Mouse (Mus musculus) neutrophil, adult 5-6 weeks (primary cell): ENCODE results near the gene Atf6b. TPM values are rescaled to one million over a fixed set of nuclear protein-coding genes. Genes with fewer than 3 reads are reported as not detected.

Experiments used
- ATAC-seq: fragments of 151-379, 151-347 bp; 2 replicates; pipeline ENCODE4 v1.8.0; 2017; ENCODE audit warnings: mild to moderate bottlenecking, moderate TSS enrichment; ENCODE audit not compliant: insufficient number of reproducible peaks, poor library complexity, low FRiP score, severe bottlenecking; ENCODE audit errors: extremely low read depth
- total RNA-seq: library from RNA; stranded (forward); fragments of 200-1000 nt; gene quantifications from 2 replicates; pipeline ENCODE4 v1.2.3, GENCODE M21; 2017

Atf6b gene
- 26.9 and 27.4 TPM in 2 replicates for total RNA-seq

GRCm38 (mm10) chr17:34646906-34647787, at the start of gene Atf6b:
Gene Atf6b, plus strand, starts transcription at chr17:34647146.
- peak; percentile 85 for ATAC-seq

- ATAC-seq = no peak
These were observed 49.3 kb upstream of the Atf6b start, which contains the start of gene Ager for GRCm38 (mm10) chr17:34597566-34598095. Gene Ager, plus strand, starts transcription at chr17:34597862.

GRCm38 (mm10) chr17:34599891-34600290, 47.1 kb upstream of the Atf6b start:
- ATAC-seq = no peak

DNA sequence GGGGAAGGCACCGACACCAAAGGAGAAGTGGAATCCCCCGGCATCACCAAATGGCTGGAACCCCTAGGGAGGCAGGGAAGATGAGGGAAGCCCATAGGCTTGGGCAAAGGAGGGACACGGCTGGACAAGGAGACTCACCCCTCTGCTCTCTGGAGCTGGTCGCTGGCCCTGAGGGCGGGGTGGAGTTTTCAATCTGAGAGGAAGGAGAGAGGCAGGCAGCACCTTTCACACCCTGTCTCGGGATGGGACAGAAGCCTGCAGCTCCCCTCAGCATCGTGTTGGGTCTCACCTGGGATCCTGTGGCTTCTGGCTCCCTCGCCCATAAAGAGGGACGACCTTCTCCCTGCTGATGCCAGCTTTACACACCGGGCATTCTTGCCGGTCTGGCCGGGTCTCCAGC, 45.1 kb upstream of the Atf6b start:
- no peak for ATAC-seq

DNA sequence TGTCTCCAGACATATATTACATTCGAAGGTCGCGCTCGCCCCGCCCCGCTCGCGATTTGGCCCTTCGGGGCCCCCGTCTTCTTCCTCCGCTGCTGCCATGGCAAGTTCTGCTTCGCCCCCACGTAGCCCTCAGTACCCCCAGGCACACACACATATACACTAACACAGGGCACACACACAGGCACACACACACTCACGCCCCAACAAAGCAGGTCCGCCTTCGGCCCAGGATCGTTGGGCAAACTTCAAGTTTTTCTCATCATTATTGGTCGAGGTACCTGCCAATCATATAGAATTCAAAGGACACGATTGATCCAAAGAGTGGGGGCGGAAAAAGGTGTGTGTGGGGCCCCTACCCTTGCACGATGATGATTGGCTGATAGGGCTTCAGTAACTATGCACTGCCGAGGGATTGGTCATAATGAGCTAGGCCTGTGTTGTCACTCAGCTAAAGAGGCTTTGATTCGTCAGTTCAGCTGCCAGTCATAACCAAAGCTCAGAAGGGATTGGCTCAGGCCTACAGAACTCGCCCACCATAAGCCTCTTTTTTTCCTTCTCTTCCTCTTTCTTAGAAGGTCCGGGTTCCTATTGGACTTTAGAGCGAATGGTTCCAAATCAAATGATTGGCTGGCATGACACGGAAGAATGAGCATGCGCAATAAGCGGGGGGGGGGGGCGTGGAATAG, 43.4 kb upstream of the Atf6b start, which contains the start of gene Rnf5:
Gene Rnf5 (minus strand): TSS at position 316 of the 686 bp plus-strand sequence.
- peak; percentile 79 for ATAC-seq

DNA sequence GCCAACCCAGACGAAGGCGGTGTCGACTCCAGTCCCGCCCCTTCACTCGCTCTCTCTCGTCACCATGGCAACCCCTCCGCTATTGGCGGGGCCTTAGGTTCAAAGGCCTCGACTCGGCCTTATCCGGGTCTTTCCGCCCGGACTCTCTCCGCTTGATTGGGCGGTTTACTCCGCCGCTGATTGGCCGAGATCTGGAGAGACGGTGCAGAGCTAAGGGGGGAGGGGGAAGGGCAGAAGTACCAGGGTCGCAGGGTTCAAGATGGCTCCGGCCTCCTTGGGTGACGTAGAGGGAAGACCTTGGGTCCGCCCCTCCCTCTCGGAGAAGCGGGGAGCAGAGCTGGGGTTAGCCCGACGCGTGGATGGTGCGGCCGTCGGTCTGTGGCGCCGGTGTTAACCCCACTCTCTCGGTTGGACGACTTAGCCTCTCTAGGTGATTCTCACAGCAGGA, 42.9 kb upstream of the Atf6b start, which contains the start of gene Agpat1:
Gene Agpat1 (plus strand): TSS at position 202 of the 448 bp plus-strand sequence.
- peak; percentile 66 for ATAC-seq

- ATAC-seq = no peak
These were observed 42.3 kb upstream of the Atf6b start for GRCm38 (mm10) chr17:34604511-34605237.

GRCm38 (mm10) chr17:34605609-34606008, 41.3 kb upstream of the Atf6b start:
- ATAC-seq = peak; percentile 17; the same call in 1 of the 2 replicates

DNA sequence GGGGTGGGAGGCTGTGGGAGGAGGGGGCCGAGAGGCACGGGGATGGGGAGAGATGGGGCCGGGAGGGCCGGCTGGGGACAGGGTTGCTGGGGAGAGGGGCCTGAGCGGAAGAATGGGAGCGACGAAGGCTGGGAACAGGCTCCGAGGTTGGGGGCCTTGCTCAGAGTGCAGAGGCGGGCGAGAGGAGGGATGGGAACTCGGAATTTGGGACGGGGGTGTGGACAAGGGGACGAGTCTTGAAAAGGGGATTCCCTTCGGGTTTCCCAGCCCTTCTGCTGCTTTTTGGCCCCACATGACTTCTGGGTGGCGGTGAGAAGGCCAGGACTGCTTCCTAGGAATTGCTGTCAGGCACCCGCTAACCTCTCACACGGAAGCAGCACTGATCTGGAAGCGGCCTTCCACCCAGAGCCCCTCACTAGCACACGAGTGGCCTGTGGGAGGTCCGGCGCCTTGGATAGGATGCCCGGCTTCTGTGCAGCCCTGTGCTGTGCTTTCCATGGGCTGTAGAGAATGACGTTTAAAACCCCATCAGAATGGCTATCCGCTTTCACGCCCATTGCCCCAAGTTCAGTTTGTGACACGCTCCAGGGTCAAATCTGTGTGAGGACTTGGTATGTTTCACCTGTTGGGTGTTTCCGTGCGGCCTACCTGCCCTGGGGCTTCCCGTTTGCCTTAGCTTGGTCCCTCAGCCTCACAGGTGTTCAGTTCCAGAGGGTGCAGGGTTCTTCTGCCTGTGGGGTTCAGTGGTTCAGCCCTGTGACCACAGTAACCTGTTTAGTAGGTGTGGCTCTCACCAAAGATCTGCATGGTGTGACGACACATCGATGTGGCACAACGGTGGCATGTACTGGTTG, 40.5 kb upstream of the Atf6b start:
- ATAC-seq = no peak

DNA sequence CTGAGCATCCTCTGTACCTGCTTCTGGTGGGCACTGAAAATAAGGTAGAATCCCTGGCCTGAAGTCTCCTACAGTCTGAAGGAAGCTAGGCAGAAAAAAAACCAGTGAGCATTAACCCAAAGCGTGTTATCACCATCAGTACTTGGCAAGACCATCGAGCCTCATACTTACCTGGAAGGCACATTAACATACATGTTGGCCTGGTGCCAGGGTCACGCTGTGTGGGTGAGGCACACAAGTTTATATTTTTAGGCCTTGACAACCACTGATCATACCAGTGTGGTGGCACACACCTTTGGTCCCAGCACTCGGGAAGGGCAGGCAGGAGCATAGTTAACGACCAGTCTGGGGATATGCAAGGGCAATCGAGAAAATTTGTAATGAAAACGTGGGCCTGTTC, 38.9 kb upstream of the Atf6b start:
- no peak for ATAC-seq

- ATAC-seq = no peak
These were observed 35.9 kb upstream of the Atf6b start for GRCm38 (mm10) chr17:34611050-34611449.

DNA sequence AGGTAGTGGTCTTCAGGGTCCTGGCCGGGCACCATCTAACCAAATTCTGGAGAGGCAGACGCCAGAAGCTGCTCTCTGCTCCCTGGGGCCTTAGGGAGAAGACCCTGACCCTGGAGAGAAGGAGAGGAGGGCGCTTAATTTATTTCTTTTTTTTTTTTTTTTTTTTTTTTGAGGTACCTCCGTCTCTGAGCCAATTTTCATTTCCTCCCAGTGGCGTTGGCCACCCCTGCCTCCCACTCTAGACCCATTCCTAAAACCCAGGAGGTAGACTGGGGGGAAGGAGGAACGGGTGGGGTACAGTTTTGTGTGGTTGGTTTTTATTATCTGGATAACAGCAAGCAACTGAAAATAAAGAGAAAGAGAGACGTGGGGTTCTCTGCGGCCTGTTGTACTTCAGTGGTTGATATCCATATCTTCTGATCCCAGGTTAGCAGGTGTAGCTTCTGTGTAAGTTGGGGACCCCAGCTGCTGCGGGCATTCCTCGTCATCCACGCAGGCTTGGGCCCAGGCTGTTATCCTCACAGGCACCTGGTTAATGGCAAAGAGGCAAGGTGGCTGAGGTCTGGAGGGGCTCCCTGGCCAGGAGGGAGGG, 33.8 kb upstream of the Atf6b start:
- no peak for ATAC-seq

DNA sequence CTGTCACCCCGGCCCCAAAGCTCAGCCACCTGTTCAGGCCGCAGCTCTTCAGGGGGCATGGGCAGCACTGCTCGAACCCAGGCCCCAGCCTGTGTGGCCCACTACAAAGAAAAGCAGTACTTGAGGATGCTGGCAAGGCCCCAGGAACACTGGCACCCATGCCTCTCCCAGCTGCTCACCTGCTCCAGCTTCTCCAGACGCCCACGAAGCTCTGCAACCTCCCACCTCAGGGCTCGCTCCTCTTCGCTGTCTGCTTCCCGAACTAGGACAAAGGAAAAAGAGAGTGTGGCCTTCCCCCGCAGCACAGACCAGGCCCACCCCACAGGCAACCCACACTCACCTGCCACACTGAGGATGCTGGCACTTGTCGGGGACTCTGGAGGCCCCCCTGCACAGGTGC, 33.1 kb upstream of the Atf6b start:
- ATAC-seq = no peak

- ATAC-seq = no peak
These were observed 31.1 kb upstream of the Atf6b start, which contains the start of gene Egfl8 for GRCm38 (mm10) chr17:34615871-34616270. Gene Egfl8, minus strand, starts transcription at chr17:34615971.

DNA sequence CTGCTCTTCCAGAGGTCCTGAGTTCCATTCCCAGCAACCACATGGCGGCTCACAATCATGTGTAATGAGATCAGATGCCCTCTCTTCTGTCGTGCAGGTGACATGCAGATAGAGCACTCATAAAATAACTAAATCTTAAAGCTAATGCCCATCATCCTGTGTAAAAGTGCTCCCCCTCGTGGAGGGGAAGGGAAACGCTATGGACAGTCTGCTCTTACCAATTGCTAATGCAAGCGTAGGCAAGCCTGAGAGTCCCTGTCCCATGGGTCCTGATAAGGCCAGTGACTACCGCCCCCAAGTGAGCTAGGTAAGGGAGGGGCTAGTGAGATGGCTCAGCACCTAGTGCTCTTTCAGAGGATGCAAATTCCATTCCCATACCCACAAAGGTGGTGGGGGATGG, 27.9 kb upstream of the Atf6b start:
- peak; percentile 80 for ATAC-seq

- no peak for ATAC-seq
These were observed 25.9 kb upstream of the Atf6b start for GRCm38 (mm10) chr17:34621006-34621405.

DNA sequence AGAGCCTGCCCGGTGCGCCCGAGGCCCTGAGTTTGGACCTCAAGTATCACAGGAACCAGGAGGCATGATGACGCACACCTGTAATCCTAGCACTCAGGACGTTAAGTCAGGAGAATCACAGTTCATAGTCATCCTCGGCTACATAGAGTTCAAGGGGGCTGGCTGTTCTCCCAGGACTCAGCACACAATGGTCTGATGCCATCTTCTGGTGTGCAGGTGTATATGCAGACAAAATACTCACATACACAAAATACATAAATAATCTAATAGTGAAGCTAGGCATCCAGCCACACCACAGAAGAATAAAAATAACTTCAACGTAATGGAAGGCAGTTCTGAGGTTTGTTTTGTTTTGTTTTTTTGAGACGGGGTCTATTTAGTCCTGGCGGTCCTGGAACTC, 23.8 kb upstream of the Atf6b start:
- no peak for ATAC-seq

DNA sequence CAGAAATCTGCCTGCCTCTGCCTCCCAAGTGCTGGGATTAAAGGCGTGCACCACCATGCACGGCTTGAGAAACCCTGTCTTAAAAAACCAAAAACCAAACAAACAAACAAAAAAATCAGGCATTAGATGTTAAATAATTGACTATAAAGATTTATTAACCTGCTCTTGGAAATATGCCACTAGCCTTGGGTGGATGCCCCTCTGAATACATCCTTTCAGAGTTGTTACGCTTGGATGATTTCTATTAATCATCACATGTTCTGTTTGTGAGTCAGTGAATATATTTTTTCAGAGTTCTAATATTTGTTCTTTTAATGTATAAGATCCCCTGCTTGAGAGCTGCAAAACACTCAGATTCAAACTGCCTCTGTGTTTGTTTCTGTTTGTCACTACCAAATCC, 22.0 kb upstream of the Atf6b start:
- ATAC-seq = no peak
